Mouse (Mus musculus) small intestine, adult 2 months (tissue): ENCODE measurements around the gene Fhad1. TPM values are rescaled to one million over a fixed set of nuclear protein-coding genes. Genes with fewer than 3 reads are reported as not detected.

Experiments
- H3K27ac ChIP-seq: fragments of 200-500 bp; 2 replicates; pipeline ENCODE4 v1.5.1; 2012; ENCODE audit warnings: low read depth, low read length, control low read depth, inconsistent platforms; ENCODE audit not compliant: insufficient read depth
- H3K27me3 ChIP-seq: fragments of 200-500 bp; 2 replicates; pipeline ENCODE4 v1.6.1; 2012; ENCODE audit warnings: mild to moderate bottlenecking, moderate library complexity, low read length, inconsistent platforms; ENCODE audit not compliant: control insufficient read depth, insufficient read depth
- H3K36me3 ChIP-seq: fragments of 200-500 bp; 2 replicates; pipeline ENCODE4 v1.6.1; 2012; ENCODE audit warnings: mild to moderate bottlenecking, low read length, control low read depth, inconsistent platforms; ENCODE audit not compliant: control insufficient read depth, insufficient read depth
- H3K4me1 ChIP-seq: fragments of 200-500 bp; 2 replicates; pipeline ENCODE4 v1.6.1; 2012; ENCODE audit warnings: low read length, inconsistent platforms, mixed read lengths; ENCODE audit not compliant: control insufficient read depth, insufficient read depth, insufficient read length
- H3K4me3 ChIP-seq: fragments of 200-500 bp; 2 replicates; pipeline ENCODE4 v1.5.1; 2012; ENCODE audit warnings: low read depth, mild to moderate bottlenecking, control low read depth, inconsistent platforms, low read length, moderate library complexity
- CTCF ChIP-seq: fragments of 200-500 bp; IDR thresholded peaks from 2 replicates; pipeline ENCODE4 v1.5.1; 2012; ENCODE audit warnings: low read depth, mild to moderate bottlenecking, control low read depth, inconsistent platforms, low read length, moderate library complexity, mixed read lengths; ENCODE audit not compliant: insufficient replicate concordance, insufficient read length; ENCODE audit errors: extremely low read depth
- POLR2A ChIP-seq: fragments of 200-500 bp; IDR thresholded peaks from 2 replicates; pipeline ENCODE4 v1.6.1; 2012; ENCODE audit warnings: low read depth, mild to moderate bottlenecking, control low read depth, inconsistent platforms, low read length, moderate library complexity
- WGBS: fragments of 180-500 bp; shearing (Covaris S2); methylation state at CpG from one replicate; pipeline ENCODE4 v1.1.7; 2018; 5-methylcytosine and 5-hydroxymethylcytosine counted together
- polyA plus RNA-seq: library from polyadenylated mRNA; depleted of rRNA; stranded (reverse); fragments of >200 nt; gene quantifications from 2 replicates; pipeline ENCODE4 v1.2.3, GENCODE M21; 2012

Gene Fhad1
- polyA plus RNA-seq, 1 experiment, result 0.05 TPM

- Histone ChIP-seq H3K4me3 (no peak overlapping the region), H3K4me1 (peaks cover 83% of the 10 kb centered on the region), H3K36me3 (peaks cover 49% of the 10 kb centered on the region), H3K27ac (peak overlapping the region; percentile 70), H3K27me3 (no peaks in the 10 kb centered on the region)
- 42% methylated on average over 5 of the region's 5 CpGs for WGBS
- no peak for TF ChIP-seq CTCF
- no peak for TF ChIP-seq POLR2A
Observed at GRCm38 (mm10) chr4:141865600-141865999, 149.3 kb downstream of the Fhad1 start.

GRCm38 (mm10) chr4:141865006-141865405 is 149.9 kb downstream of the Fhad1 start:
- H3K27ac ChIP-seq, result peak overlapping the region; percentile 99
- 62% methylated on average over 5 of the region's 5 CpGs for WGBS

GRCm38 (mm10) chr4:141864506-141864905 is 150.4 kb downstream of the Fhad1 start:
- Histone ChIP-seq H3K4me1 (peaks cover 80% of the 10 kb centered on the region), H3K27ac (peak overlapping the region; percentile 99), H3K27me3 (no peaks in the 10 kb centered on the region), H3K36me3 (peaks cover 49% of the 10 kb centered on the region), H3K4me3 (no peak overlapping the region)
- 95% methylated on average over 8 of the region's 8 CpGs for WGBS
- no peak for TF ChIP-seq CTCF
- no peak for TF ChIP-seq POLR2A

More at GRCm38 (mm10) chr4:141865006-141865405, 149.9 kb downstream of the Fhad1 start:
- H3K4me3 ChIP-seq, result no peak overlapping the region
- H3K4me1 ChIP-seq, result peaks cover 81% of the 10 kb centered on the region
- peaks cover 46% of the 10 kb centered on the region for H3K36me3 ChIP-seq
- H3K27me3 ChIP-seq, result no peaks in the 10 kb centered on the region
- no peak for TF ChIP-seq POLR2A
- no peak for TF ChIP-seq CTCF

GRCm38 (mm10) chr4:141863726-141864280 is 151.1 kb downstream of the Fhad1 start:
- TF ChIP-seq CTCF, result no peak
- Histone ChIP-seq H3K36me3 (peaks cover 50% of the 10 kb centered on the region), H3K4me1 (peaks cover 77% of the 10 kb centered on the region), H3K27me3 (no peaks in the 10 kb centered on the region), H3K27ac (peak overlapping the region; percentile 99), H3K4me3 (no peak overlapping the region)
- 68% methylated on average over 7 of the region's 7 CpGs for WGBS

GRCm38 (mm10) chr4:141862867-141863266 is 152.0 kb downstream of the Fhad1 start:
- Histone ChIP-seq H3K36me3 (peaks cover 50% of the 10 kb centered on the region), H3K4me3 (no peak overlapping the region), H3K27me3 (no peaks in the 10 kb centered on the region), H3K27ac (peak overlapping the region; percentile 99), H3K4me1 (peaks cover 70% of the 10 kb centered on the region)
- 26% methylated on average over 5 of the region's 5 CpGs for WGBS
- TF ChIP-seq CTCF (no peak), POLR2A (no peak)

- Histone ChIP-seq H3K36me3 (peaks cover 53% of the 10 kb centered on the region), H3K4me1 (peaks cover 60% of the 10 kb centered on the region), H3K27me3 (no peaks in the 10 kb centered on the region), H3K27ac (peak overlapping the region; percentile 99), H3K4me3 (peak overlapping the region; percentile 30)
- TF ChIP-seq CTCF (no peak), POLR2A (no peak)
- 57% methylated on average over 17 of the region's 17 CpGs for WGBS
Observed at GRCm38 (mm10) chr4:141861591-141862295, 153.1 kb downstream of the Fhad1 start.

- WGBS, result 30% methylated on average over 19 of the region's 19 CpGs
- peak overlapping the region; percentile 99 for H3K27ac ChIP-seq
Observed at GRCm38 (mm10) chr4:141860246-141860841, 154.5 kb downstream of the Fhad1 start.

More at GRCm38 (mm10) chr4:141860246-141860841, 154.5 kb downstream of the Fhad1 start:
- no peaks in the 10 kb centered on the region for H3K27me3 ChIP-seq
- TF ChIP-seq CTCF (no peak), POLR2A (no peak)
- peaks cover 50% of the 10 kb centered on the region for H3K36me3 ChIP-seq
- H3K4me1 ChIP-seq, result peaks cover 50% of the 10 kb centered on the region
- peak overlapping the region; percentile 5 for H3K4me3 ChIP-seq
